Mouse (Mus musculus) frontal cortex, postnatal 10 days (tissue): ENCODE results near the gene Ccdc9.
A peak's percentile ranks its signal among the peaks of the same experiment; 100 is the strongest.

ENCODE experiments used
- DNase-seq, 2 experiments: peaks; one replicate each; pipeline ENCODE4 v3.0.0; 2022; ENCODE audit warnings: low spot score in 2 of 2, mixed read lengths in 1 of 2

Gene Ccdc9

DNA sequence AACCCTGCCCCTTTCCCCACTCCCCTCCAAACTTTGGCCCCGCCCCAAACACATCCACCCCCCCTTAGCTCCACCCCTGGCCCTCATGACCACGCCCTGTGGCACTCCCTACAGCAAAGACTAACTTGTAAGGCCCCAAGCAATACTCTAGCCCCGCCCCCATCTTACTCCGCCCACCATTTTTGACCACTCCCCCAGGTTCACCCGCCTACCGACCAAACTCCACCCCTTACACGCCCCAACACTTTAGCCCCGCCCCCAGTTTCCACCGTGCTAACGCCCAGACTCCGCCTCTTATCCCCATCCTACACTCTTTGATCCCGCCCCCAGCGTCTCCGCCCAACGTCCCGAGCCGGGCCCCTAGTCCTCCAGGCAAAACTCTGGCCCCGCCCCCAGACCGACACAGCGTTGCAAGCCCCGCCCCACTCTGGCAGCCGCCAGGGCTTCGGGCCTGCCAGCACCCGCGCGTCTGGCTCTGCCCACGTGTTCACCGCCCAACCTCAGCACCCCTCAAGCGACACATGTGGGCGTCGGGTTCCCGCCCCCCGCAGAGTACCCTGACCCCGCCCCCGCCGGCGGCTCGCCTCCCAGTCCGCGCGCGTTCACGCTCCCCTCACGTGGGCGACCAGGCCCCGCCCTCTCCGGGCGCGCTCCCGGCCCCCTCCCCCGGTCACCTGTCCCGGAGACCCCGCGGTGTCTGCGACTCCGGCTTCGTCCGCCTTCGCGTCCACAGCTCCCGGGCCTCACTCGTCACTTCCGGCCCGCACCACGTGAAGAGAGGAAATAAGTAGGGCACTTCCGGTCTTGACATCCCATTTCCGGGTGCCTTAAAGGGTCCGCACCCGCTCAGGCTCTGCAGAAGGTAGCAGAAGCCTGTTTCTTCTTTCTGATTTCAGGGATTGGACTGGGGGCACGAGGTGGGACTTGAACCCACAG is at the start of gene Ccdc9:
TSS of gene Ccdc9 (minus strand) at position 770 of the 936 bp plus-strand sequence.
- peak; percentile 99 to 100 for DNase-seq

DNA sequence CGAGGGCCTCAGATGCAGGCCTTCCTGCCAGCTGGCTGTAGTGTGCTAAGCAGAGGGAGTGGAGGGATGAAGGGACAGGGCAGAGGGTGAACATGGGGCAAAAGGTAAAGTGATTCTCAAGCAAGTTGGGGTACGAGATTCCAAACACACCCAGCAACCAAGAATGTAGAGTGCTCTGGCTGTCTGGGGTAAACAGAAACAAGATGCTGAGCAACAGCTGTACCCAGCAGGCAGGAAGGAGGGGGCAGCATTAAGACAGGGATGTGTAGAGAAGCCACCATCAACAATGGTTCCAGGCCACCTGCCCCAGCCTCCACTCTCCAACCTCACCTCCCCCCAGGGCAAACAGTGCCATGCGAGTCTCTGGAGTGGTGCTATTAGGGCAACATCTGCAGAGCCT is 42.6 kb upstream of the Ccdc9 start:
- no peak for DNase-seq

DNA sequence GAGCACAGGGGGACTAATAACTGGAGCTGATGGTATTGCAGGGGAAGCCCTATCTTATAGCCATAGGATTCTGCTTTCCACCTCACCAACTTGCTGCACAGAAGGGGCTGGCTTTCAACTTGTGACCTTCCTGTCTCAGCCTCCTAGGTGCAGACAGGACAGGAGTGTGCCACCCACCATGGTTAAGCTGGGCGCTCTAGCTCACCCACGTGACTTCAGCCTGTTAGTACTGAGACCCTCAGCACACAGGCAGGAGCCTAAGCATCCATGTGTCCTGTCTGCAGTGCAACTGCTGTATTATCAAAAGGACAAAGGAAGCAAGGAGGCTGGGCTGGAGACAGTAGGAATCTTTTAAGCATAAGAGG is 40.0 kb upstream of the Ccdc9 start:
- DNase-seq: no peak

DNA sequence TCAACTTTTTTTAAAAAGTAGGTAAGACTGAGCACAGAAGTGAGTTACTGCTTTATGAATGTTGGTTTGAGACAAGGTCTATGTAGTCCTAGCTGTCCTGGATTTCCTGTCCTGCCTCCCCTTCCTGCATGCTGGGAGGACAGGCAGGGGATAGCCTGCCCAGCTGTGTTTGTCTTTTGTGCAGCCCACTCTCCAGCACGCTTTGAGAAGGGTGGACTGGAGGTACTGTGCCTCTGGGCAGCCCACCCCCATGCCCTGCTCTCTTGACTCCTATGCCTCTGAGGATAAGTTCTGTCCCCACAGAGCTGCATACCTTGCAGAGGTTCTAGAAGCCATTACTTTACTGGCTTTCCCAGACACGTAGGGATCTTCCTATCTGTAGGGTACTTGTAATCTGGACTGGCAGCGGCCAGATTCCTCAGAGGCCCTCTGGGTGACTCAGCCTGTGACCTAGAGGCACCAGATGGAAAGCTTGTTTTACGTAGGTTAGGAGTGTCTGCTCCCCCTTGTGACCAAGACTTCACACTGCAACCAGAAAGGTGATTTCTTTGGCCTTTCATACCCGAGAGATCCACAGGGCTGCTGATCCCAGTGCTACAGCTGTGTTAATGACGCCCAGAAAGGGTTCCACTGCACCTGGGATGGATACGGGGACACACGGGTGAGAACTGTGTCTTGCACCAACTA is 39.5 kb upstream of the Ccdc9 start:
- peak in 1 of 2 experiments; percentile 37 for DNase-seq

DNA sequence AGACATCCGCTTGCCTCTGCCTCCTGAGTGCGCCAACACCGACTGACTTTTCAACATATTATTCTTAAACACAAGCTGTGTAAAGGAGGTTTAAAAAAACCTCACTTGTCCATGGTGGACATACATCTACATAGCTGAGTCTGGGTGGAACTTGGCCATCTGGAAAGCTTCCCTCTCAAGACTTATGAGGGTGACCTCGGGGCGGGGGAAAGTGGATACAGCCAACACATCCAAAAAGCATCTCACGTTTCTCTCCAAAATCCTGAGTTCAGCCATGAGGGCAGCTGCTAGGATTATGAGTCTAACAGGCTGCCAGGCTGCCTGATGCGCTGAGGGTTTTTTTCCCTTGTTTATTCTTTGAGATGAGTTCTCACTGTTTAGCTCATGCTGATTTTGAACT is 38.1 kb upstream of the Ccdc9 start:
- DNase-seq: no peak

DNA sequence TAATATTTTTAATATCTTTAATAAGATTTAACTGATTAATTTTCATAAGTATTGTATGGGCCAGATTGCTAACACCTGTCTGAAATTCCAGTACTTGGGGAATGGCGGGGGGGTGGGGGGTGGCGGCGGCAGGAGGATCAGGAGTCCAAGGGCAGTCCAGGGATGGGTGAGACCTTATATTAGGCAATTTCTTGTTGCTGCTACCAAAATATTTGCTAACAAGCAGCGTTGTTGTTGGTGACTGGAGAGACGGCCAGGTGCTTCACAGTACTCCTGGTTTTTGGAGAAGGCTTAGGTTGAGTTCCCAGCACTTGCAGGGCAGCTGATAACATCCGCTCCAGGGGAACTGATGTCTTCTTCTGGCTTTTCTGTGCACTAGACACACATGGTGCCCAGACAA is 33.9 kb upstream of the Ccdc9 start:
- no peak for DNase-seq

DNA sequence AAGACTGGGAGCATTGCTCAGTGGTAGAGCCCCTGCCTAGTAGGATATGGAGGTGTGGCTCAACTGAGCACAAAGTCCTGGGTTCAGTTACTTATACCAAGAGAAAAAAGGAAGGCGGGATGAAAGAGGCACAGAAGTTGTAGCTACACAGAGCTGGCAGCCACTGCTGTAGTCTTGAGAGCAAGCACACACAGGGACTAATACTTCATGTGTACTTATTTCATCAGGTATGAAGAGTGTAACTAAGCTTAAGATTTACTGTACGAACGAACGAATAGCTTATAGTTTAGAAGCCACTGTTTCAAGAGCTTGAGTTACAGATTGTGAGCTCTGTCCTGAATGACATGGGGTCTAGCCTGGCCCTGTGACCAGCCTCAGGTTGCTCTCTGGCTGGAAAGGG is 32.6 kb upstream of the Ccdc9 start:
- DNase-seq: no peak

DNA sequence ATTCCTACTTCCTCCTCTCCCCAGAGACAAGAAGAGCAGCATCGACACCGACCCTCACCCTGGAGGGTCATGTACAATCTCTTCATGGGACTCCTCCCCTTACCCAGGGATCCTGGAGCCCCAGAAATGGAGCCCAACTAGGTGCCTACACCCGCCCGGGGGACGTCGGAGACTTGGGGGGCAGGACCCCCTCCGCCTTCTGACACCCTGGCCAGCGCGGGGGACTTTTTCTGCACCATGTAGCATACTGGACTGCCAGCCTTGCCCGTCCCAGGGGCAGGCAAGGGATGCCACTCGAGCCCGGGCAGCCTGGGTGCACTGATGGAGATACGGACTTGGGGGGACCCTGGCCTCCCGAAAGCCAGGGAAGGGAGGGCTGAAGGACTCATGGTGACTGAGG is 30.5 kb upstream of the Ccdc9 start:
- DNase-seq: no peak

DNA sequence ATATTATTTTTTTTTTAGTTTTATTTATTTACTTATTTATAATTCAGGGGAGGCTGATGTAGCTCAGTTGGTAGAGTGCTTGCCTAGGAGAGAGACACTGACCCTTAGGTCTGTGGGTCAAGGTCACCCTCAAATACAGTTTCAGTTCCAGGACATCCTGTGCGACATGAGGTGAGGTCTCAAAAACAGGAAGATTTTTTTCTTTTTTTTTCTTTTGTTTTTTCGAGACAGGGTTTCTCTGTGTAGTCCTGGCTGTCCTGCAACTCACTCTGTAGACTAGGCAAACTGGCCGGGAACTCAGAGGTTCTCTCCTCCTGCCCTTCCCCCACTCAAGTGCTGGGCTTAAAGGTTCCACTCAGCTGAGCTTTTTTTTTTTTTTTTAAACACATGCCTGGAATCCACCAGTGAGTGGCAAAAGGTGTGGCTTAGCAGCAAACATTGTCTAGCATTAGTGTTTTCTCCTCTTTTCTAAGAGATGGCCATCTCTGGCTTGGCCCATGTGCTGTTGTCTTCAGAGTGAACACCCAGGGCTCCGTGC is 28.7 kb upstream of the Ccdc9 start:
- DNase-seq: no peak

DNA sequence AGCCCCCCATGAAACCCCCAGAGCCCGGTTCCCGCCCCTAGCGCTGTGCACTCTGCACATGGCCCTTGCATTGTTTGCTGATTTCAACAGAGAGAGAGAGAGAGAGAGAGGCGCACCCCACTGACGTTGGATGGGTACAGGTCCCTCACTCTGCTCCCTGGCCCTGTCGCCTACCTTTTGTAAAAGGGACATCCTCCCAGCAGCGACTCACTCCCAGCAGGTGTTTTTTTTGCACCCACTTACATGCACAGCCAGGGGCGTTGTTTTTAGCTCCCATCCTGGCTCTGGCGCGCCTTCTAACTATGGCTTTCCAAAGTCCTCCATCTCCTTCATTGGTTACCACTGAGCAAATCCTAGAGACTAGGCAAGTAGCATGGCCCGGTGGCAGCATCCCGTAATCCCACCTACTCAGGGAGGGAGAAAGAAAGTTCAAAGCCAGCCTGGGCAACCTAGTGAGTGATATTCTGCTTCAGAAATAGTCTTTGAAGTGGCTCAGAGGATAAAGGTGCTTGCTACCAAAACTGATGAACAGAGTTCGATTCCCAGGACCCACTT is 27.7 kb upstream of the Ccdc9 start:
- no peak for DNase-seq

DNA sequence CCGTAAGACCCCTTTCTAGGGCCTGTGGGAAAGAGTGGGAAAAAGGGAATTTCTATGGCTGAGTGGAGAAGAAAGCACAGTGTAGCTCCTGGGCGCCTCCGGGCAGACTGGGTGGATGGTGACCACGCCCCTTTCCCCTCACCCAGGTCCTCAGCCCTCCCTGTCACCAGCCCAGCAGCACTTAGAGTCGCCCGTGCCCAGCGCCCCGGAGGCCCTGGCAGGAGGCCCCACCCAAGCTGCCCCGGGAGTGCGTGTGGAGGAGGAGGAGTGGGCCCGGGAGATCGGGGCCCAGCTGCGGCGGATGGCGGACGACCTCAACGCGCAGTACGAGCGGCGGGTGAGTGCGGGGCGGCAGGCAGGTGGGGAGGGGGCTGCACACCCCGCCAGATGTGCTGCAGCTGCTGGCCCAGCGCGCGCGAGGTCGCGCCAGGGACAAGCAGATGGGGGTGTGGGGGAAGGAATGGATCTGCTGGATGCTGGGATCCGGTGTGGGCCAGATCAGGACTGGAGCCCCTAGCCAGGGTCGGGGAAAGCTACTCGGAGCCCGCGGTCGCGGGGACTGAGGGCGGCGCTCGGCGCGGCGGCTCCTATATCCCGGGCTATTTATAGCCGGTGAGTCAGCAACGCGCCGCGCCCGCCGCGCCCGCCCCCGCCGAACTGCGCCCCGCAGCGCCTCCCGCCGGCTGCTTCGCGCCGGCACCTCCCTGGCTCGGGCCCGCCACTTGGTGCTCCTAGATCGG is 27.1 kb upstream of the Ccdc9 start:
- peak; percentile 66 to 78 for DNase-seq

DNA sequence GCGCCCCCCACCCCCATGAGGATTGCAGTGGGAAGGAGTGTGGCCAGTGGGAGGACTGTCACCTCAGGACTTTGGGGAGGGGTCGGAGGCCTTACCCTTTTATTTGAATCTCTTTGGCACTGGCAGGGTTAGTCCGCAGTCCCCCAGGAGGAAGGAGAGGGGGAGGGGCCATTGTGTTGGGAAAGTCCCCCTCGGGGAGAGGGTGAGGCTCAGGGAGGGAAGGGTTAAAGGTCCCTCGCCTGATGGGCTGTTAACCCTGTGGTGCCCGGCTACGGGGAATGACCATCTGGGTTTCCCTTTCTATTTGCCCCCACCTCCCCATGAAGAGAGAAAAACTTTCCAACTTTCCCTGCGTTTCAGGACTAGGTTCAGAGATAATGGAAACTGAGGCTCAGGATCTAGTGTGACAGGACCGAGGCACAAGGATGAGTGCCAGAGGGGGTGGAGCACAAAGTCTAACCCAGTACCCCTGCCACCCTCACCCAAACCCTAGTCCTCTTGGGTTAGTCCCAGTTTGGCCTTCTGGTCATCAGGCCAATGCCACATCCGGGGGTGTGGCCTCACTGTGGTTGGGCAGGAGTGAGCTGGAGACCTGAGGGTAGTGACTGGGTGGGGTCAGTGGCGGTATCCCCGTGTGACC is 26.2 kb upstream of the Ccdc9 start:
- peak; percentile 56 to 60 for DNase-seq

DNA sequence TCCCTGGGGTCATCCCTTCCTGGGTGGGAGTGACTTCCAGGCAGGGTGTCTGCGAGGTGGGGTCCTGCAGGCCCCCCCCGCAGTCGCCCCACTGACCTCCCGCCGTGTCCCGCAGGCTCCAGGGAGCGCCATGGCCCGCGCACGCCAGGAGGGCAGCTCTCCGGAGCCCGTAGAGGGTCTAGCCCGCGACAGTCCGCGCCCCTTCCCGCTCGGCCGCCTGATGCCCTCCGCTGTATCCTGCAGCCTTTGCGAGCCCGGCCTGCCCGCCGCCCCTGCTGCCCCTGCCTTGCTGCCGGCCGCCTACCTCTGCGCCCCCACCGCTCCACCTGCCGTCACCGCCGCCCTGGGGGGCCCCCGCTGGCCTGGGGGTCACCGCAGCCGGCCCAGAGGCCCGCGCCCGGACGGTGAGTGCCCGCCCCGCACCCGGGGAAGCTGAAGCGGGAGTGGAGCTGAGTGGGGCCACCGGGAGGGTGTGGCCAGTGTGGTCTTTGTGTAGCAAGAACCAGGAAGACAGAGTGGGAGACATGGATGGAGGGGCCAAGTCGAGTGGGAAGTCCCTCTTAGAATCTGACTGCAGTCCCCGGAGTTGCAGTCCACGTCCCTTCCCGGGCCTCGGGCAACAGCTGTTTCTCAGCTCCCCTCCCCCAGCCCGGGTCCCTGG is 25.5 kb upstream of the Ccdc9 start:
- DNase-seq: peak in 1 of 2 experiments; percentile 41

DNA sequence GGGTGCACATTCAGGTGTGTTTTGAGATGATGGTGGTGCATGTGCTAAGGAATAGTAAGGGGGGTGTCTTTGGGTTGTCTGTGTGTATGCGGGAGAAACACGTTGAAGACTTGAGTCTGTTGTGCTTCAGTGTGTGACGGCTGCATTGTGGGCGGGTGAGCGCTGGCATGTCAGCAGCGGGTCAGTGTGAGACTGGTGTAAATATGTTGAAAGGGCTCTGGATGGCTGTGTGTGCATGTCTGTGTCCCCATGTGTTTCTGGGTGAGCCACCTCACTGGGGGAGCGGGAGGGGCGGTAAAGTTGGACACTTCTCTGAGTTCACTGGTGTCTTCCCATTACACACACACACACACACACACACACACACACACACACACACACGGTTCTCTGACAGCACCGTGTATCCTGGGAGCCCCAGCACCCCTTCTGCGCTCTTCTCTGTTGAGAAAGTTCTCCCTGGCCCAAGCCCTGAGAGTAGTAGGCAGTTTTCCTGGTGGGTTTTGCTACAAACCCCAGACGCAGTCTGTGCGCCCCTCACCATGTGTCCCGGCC is 24.9 kb upstream of the Ccdc9 start:
- peak in 1 of 2 experiments; percentile 23 for DNase-seq

DNA sequence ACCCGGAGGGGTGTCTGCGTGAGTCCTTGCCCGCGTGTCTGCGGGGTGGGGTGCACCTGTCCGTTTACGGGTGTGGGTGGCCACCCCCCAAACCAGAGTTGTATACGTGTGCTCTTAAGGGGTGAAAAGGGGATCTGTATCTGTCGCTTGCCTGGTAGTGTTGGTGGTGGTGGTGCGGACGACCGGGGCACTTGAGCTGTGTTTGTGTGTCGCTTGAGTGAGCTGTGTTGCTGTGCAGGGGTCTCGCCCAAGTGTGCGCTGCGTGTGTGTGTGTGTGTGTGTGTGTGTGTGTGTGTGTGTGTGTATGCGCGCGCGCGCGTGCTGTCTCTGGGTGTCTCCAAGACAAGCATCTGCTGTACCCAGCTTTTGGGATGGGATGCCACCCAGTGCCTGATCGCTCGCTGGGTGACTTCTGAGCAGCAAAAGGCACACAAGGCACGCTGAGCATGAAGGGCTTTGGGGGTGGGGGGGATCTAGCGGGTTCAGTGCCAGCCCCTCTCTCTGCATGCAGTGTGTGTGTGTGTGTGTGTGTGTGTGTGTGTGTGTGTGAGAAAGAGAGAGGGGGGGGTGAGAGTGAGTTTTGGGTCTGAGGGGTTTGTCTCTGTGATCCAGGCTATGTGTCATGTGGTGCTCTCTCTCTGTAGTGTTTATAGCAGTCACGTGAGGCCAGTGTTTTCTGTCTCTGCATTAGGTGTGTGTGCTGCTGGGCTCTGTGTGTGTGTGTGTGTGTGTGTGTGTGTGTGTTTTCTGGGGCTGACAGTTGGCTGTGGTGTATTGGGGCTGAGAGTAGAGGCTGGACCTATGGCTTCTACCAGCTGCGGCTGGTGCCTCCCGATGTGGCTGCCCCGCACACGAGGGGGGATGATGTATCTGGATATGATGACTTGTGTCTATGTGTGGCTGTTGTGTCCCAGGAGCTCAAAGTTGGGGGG is 24.2 kb upstream of the Ccdc9 start:
- DNase-seq: peak; percentile 55 to 64

DNA sequence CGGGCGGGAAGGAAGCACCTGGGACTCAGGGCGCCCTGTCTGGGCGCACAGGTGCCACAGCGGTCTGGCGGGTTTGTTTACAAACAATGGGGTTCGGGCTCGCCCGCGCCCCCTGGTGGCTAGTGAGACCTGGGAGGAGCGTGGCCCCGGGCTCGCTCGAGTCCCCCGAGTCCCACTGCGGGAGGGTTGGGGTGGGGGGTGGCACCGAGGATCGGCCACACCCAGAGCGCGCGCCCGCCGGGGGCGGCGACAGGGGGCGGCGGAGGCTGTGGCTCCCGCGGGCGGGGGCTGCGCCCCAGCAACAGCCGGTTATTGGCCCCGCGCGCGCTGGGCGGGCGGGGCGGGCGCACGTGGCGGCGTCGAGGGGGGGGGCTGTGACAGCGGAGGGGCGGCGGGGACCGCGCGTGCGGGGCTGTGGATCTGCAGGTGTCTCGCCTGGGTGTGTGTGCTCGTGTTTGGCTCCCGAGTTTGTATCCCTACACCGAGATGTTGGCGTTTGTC is 23.5 kb upstream of the Ccdc9 start:
- peak; percentile 70 to 84 for DNase-seq

DNA sequence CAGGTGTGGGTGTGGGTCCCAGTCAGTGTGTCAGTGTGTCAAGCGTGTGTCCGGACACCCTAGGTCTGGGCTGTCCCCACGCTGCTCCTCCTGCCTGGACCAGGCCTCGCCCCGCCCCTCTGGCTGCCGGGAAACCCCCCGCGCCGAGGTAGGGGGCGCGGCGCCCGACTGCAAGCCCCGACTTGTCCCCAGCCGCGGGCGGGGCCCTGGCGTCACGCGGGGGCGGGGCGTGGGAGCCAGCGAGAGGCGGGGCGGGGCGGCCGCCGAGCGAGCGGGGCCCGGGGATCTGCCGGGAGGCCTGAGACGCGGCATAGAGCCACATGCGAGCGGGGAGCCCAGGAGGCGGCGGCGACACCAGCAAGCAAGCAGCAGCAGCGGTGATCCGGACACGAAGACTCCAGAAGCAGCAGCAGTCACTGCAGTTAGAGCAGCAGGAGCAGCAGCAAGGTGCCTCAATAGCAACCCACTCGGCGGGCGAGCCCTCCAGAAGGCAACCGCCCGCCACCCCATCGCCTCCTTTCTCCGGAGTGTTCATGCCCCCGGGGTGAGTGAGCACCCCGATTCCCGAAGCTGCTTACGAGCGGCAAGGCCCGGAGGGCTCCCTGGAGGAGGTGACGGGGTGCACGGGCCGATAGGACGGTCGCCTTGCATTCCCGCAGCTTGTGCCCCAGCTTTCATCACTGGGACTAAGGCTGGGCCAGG is 22.9 kb upstream of the Ccdc9 start:
- peak; percentile 80 to 85 for DNase-seq

DNA sequence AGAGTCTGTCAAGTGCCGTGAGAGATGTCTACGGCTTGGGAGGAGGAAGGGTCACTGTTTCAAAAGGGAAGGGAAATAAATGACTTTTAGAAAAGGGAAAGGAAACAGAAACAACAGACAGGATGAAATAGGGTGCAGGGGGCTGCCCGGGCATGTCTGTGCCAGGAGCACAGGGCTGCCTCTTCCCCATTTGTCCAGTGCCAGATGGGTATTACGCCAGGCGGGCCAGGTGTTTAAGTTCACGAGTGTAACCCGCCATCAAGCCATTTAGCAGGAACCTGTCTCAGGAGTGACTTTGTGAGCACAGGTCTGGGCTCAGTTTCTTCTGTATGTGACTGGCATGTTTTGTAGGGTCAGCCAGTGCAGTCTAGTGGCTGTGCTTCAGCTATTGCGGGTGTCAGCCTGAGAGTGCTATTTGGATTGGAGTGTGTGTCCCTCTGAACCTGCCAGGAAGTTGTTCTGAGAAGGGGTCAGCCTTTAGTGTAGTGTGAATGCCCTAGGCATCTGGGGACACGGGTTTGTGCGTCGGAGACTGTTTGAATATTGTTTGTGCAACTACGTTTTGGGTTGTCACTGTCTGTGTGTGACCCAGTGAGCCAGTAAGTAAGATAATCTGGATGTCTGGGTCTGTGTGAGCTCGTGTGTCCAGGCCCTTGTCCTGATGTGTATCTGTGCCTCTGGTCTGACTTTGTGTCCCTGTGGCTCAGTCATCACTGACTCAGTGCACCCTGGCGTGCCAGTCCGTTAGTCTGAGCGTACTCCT is 22.1 kb upstream of the Ccdc9 start:
- DNase-seq: no peak
